Mouse (Mus musculus): ENCODE data around the gene Gm20388.

DNA sequence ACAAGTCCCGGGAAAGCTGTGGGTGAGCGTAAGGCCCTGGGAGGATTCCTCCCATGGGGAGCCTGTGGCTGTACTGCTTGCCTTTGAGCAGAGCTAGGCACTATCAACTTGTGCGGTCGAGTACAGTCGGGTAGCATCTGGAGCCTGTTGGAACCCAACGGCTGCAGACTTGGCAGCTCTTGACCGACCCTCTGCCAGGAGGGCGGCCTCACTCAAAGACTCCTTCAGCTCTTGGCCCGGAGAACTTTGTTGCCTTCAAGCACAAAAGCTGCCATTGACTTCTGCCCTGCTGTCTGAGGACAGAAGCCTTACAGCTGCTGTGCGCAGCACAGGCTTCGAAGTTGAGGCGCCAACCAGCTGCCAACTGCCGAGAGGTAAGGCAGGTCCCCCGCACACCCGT lies 1618.1 kb downstream of the Gm20388 start:
- TF ChIP-seq CTCF (IDR thresholded peaks at IDR 0.05; ENCODE audit: low read depth, low read length) (no peak), EP300 (IDR thresholded peaks at IDR 0.05; ENCODE audit: insufficient read depth, low read depth, low read length) (no peak)

Measured in ES-Bruce4 (cell line).